Mouse (Mus musculus): Measurements from ENCODE around the gene Spen. TPM values are rescaled to one million over a fixed set of nuclear protein-coding genes. Genes with fewer than 3 reads are reported as not detected.

The Spen gene
- total and polyA plus RNA-seq, 2 experiments from 2014 or later, result 13.6 to 20.0 TPM

- Histone ChIP-seq H3K36me3 (ENCODE audit: insufficient read depth, low read length) (peaks cover 58% of the 10 kb centered on the region), H3K9me3 (ENCODE audit: low read length) (no peaks in the 10 kb centered on the region), H3K27me3 (ENCODE audit: insufficient read depth, low read length) (no peaks in the 10 kb centered on the region), H3K4me1 (ENCODE audit: insufficient read depth, low read length) (no peaks in the 10 kb centered on the region), H3K4me3 (ENCODE audit: low read depth, low read length) (no peak overlapping the region), H3K27ac (ENCODE audit: low read depth, low read length) (no peak overlapping the region), H3K9ac (replicated peaks; ENCODE audit: low read length, poor library complexity, severe bottlenecking) (no peak overlapping the region), H3K4me2 (ENCODE audit: low read depth, low read length, poor library complexity, severe bottlenecking) (no peak overlapping the region)
- ATAC-seq (ENCODE audit: low FRiP score), result no peak
- no peak for TF ChIP-seq CTCF (IDR thresholded peaks at IDR 0.05)
- DNase-seq (ENCODE audit: low spot score), result no peak
- 97% methylated on average over 11 of the region's 11 CpGs for whole genome bisulfite sequencing
Measured at GRCm38 (mm10) chr4:141487581-141487980, 50.8 kb downstream of the Spen start.

DNA sequence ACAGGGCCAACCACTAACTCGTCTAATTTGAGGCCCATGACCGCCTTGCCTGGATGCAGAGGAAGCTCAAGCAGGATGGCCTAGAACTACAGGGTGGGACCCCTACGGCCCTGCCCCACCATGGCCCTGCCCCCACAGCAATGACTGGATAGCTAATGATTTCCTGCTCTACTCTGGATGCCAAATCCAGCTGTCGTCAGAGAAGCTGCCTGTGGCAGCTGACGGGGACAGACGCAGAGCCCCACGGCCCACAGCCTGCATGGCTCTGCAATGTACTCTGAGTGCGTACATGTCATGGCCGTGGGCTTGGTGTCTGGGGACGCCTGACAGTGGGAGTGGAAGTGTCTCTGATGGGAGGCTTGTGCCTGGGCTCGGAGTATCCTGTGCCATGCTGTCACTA is 54.3 kb downstream of the Spen start:
- H3K36me3 ChIP-seq (ENCODE audit: insufficient read depth, low read length), result peaks cover 69% of the 10 kb centered on the region
- DNase-seq (ENCODE audit: low spot score) (no peak), ATAC-seq (ENCODE audit: low FRiP score) (no peak)
- H3K9ac ChIP-seq (replicated peaks; ENCODE audit: low read length, poor library complexity, severe bottlenecking), result no peak overlapping the region
- no peaks in the 10 kb centered on the region for H3K27me3 ChIP-seq (ENCODE audit: insufficient read depth, low read length)
- no peak overlapping the region for H3K27ac ChIP-seq (ENCODE audit: low read depth, low read length)
- no peaks in the 10 kb centered on the region for H3K9me3 ChIP-seq (ENCODE audit: low read length)
- no peaks in the 10 kb centered on the region for H3K4me1 ChIP-seq (ENCODE audit: insufficient read depth, low read length)
- no peak overlapping the region for H3K4me2 ChIP-seq (ENCODE audit: low read depth, low read length, poor library complexity, severe bottlenecking)
- WGBS, result 88% methylated on average over 11 of the region's 11 CpGs
- no peak for TF ChIP-seq CTCF (IDR thresholded peaks at IDR 0.05)
- H3K4me3 ChIP-seq (ENCODE audit: low read depth, low read length), result no peak overlapping the region

DNA sequence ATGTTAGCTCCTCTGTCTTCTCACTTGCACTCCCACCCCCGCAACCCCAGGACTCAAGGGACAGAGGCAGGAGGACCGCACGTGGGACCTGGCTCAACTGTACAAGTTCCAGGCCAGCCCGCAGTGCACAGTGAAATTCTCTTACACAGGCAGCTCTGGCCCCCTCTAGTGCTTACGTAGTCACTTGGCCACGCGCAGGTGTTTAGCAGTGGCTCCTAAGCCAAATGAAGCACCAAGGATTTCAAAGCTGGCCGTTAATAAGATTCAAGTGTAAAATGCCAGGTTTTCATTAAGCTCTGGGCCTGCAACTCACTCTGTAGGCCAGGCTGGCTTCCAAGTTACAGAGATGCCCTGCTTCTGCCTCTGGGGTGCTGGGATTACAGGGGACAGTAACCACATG is 59.0 kb downstream of the Spen start:
- no peak for ATAC-seq (ENCODE audit: low FRiP score)
- WGBS, result 87% methylated on average over 8 of the region's 8 CpGs

GRCm38 (mm10) chr4:141478794-141479193 is 59.6 kb downstream of the Spen start:
- Histone ChIP-seq H3K4me1 (ENCODE audit: insufficient read depth, low read length) (no peaks in the 10 kb centered on the region), H3K4me3 (ENCODE audit: low read depth, low read length) (no peak overlapping the region), H3K27ac (ENCODE audit: low read depth, low read length) (peak overlapping the region; percentile 52), H3K9ac (replicated peaks; ENCODE audit: low read length, poor library complexity, severe bottlenecking) (no peak overlapping the region), H3K4me2 (ENCODE audit: low read depth, low read length, poor library complexity, severe bottlenecking) (no peak overlapping the region), H3K9me3 (ENCODE audit: low read length) (no peaks in the 10 kb centered on the region), H3K36me3 (ENCODE audit: insufficient read depth, low read length) (peaks cover 85% of the 10 kb centered on the region), H3K27me3 (ENCODE audit: insufficient read depth, low read length) (no peaks in the 10 kb centered on the region)
- WGBS, result 89% methylated on average over 32 of the region's 32 CpGs
- ATAC-seq (ENCODE audit: low FRiP score) (no peak), DNase-seq (ENCODE audit: low spot score) (no peak)
- TF ChIP-seq CTCF (IDR thresholded peaks at IDR 0.05), result no peak

More for the DNA sequence above, 59.0 kb downstream of the Spen start:
- Histone ChIP-seq H3K4me1 (ENCODE audit: insufficient read depth, low read length) (no peaks in the 10 kb centered on the region), H3K27ac (ENCODE audit: low read depth, low read length) (no peak overlapping the region), H3K4me3 (ENCODE audit: low read depth, low read length) (no peak overlapping the region), H3K36me3 (ENCODE audit: insufficient read depth, low read length) (peaks cover 84% of the 10 kb centered on the region), H3K27me3 (ENCODE audit: insufficient read depth, low read length) (no peaks in the 10 kb centered on the region), H3K4me2 (ENCODE audit: low read depth, low read length, poor library complexity, severe bottlenecking) (no peak overlapping the region), H3K9me3 (ENCODE audit: low read length) (no peaks in the 10 kb centered on the region), H3K9ac (replicated peaks; ENCODE audit: low read length, poor library complexity, severe bottlenecking) (no peak overlapping the region)
- no peak for DNase-seq (ENCODE audit: low spot score)
- TF ChIP-seq CTCF (IDR thresholded peaks at IDR 0.05), result peak; percentile 22; the same call in 1 of the 2 replicates

GRCm38 (mm10) chr4:141478225-141478624 is 60.2 kb downstream of the Spen start:
- no peak for DNase-seq (ENCODE audit: low spot score)
- Histone ChIP-seq H3K9me3 (ENCODE audit: low read length) (no peaks in the 10 kb centered on the region), H3K9ac (replicated peaks; ENCODE audit: low read length, poor library complexity, severe bottlenecking) (no peak overlapping the region), H3K36me3 (ENCODE audit: insufficient read depth, low read length) (peaks cover 87% of the 10 kb centered on the region), H3K4me1 (ENCODE audit: insufficient read depth, low read length) (no peaks in the 10 kb centered on the region), H3K27me3 (ENCODE audit: insufficient read depth, low read length) (no peaks in the 10 kb centered on the region), H3K27ac (ENCODE audit: low read depth, low read length) (peak overlapping the region; percentile 52), H3K4me3 (ENCODE audit: low read depth, low read length) (no peak overlapping the region), H3K4me2 (ENCODE audit: low read depth, low read length, poor library complexity, severe bottlenecking) (no peak overlapping the region)
- 71% methylated on average over 23 of the region's 23 CpGs for WGBS
- ATAC-seq (ENCODE audit: low FRiP score), result no peak
- no peak for TF ChIP-seq CTCF (IDR thresholded peaks at IDR 0.05)

DNA sequence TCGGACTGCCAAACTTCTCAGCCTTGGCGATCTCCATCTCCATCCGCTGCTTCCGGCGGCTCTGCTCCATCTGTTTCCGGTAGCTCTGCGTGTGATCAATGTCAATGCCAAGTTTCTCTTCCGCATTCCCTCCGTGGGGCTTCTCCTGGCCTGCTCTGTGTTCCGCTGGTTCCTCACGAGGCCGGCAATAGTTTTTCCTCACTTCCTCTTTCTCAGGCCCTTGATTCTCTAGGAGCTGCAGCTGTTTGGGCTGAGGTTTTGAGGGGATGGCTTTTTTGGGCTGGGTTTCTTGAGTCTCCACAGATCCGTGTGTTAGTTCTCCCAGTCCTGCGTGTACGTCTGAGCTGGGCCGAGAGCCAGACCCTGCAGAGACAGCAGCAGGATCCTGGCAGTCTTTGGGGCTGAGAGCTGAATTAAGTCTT is 60.7 kb downstream of the Spen start:
- Histone ChIP-seq H3K27ac (ENCODE audit: low read depth, low read length) (peak overlapping the region; percentile 57), H3K4me2 (ENCODE audit: low read depth, low read length, poor library complexity, severe bottlenecking) (no peak overlapping the region), H3K4me3 (ENCODE audit: low read depth, low read length) (no peak overlapping the region), H3K27me3 (ENCODE audit: insufficient read depth, low read length) (no peaks in the 10 kb centered on the region), H3K9ac (replicated peaks; ENCODE audit: low read length, poor library complexity, severe bottlenecking) (no peak overlapping the region), H3K9me3 (ENCODE audit: low read length) (no peaks in the 10 kb centered on the region), H3K4me1 (ENCODE audit: insufficient read depth, low read length) (no peaks in the 10 kb centered on the region), H3K36me3 (ENCODE audit: insufficient read depth, low read length) (peaks cover 88% of the 10 kb centered on the region)
- ATAC-seq (ENCODE audit: low FRiP score), result peak; percentile 29; the same call in 1 of the 2 replicates
- 65% methylated on average over 16 of the region's 16 CpGs for WGBS
- peak; percentile 89 for DNase-seq (ENCODE audit: low spot score)
- TF ChIP-seq CTCF (IDR thresholded peaks at IDR 0.05), result no peak

All from midbrain, postnatal 0 days (tissue).